Comparison of ENCODE assay signal across 9 mouse cellular contexts in the genomic region with DNA sequence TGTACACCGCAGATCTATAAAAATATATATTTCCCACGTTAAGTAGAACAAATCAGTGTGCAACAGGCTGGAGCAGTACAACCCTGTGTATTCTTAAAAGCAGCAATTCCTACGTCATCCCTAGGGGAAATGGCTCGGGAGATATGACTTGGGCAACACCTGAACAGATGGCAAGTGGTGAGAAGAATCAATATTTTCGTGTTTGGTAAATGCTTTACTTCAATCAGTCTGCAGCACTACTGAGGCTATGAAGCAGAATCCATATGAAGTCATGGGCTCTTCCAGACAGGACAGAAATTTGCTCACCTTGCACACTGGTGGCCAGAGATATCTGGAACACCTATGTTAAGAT. TPM values are rescaled to one million over a fixed set of nuclear protein-coding genes. Genes with fewer than 3 reads are reported as not detected.
DNase-seq lines count a peak whose midpoint lies in the region; ATAC-seq lines count a peak whose summit lies in the region.
"Had no signal": no experiment of that assay in that cellular context is flagged by ENCODE, and none has a peak within 500 bp of the region (broad histone marks: within the 10 kb centered on the region; RNA-seq: fewer than 3 reads in every experiment).

No protein-coding gene starts in this region.

- ATAC-seq in megakaryocyte, adult 5-6 weeks (ENCODE audit: poor library complexity, severe bottlenecking) = no peak; the same call in 1 of the 2 replicates
- ATAC-seq in limb, embryonic 13.5 days (ENCODE audit: low FRiP score, low read depth) = no peak
- 0 out of 2 replicates have a peak, but pooled peaks have one; percentile 24 for ATAC-seq in stomach, embryonic 14.5 days (ENCODE audit: insufficient number of reproducible peaks, insufficient read depth, low FRiP score, low read depth)

- H3K27me3 ChIP-seq in megakaryocyte, embryonic 14.5 days (replicated peaks) = peaks cover 3% of the 10 kb centered on the region
- 0 out of 2 replicates have a peak, but pooled peaks cover 9% of the 10 kb centered on the region for H3K27me3 ChIP-seq in forebrain, embryonic 10.5 days (ENCODE audit: poor library complexity, severe bottlenecking)
- no peaks in the 10 kb centered on the region for H3K27me3 ChIP-seq in limb, embryonic 13.5 days
- H3K27me3 ChIP-seq in stomach, embryonic 14.5 days (ENCODE audit: control insufficient read depth, insufficient read depth, low read length) = no peaks in the 10 kb centered on the region

- H3K4me3 ChIP-seq in megakaryocyte, embryonic 14.5 days (replicated peaks) = peak overlapping the region; percentile 94
- H3K4me3 ChIP-seq in forebrain, embryonic 10.5 days = peak overlapping the region; percentile 68
- peak overlapping the region; percentile 78 for H3K4me3 ChIP-seq in limb, embryonic 13.5 days
- peak overlapping the region; percentile 62 for H3K4me3 ChIP-seq in stomach, embryonic 14.5 days (ENCODE audit: low read depth, low read length)

- H3K9me3 ChIP-seq in megakaryocyte, embryonic 14.5 days = no peaks in the 10 kb centered on the region
- H3K9me3 ChIP-seq in forebrain, embryonic 10.5 days = no peaks in the 10 kb centered on the region
- no peaks in the 10 kb centered on the region for H3K9me3 ChIP-seq in limb, embryonic 13.5 days
- no peaks in the 10 kb centered on the region for H3K9me3 ChIP-seq in stomach, embryonic 14.5 days (ENCODE audit: control insufficient read depth, low read depth, low read length)

- WGBS in forebrain, embryonic 10.5 days = 15% methylated on average over 5 of the region's 5 CpGs
- whole genome bisulfite sequencing in limb, embryonic 13.5 days = 10% methylated on average over 5 of the region's 5 CpGs
- 5% methylated on average over 5 of the region's 5 CpGs for WGBS in stomach, embryonic 14.5 days

- DNase-seq in forebrain, embryonic 10.5 days (ENCODE audit: extremely low spot score, low spot score) = no peak
- no peak for DNase-seq in frontal cortex, postnatal 36 days (ENCODE audit: low spot score in 2 of 2)
- no peak for DNase-seq in adrenal gland, postnatal 10 days
- DNase-seq in right cerebral cortex, adult 2 months (ENCODE audit: low spot score in 2 of 2) = no peak

- peak overlapping the region; percentile 77 for H3K9ac ChIP-seq in limb, embryonic 13.5 days
- no peak overlapping the region for H3K9ac ChIP-seq in stomach, embryonic 14.5 days (replicated peaks; ENCODE audit: low read depth, low read length)

- peak overlapping the region; percentile 82 for H3K4me2 ChIP-seq in limb, embryonic 13.5 days (replicated peaks)
- H3K4me2 ChIP-seq in stomach, embryonic 14.5 days (replicated peaks; ENCODE audit: low read depth, low read length) = peak overlapping the region; percentile 61

- H3K36me3 ChIP-seq in megakaryocyte, embryonic 14.5 days (replicated peaks; ENCODE audit: low read length) = peaks cover 4% of the 10 kb centered on the region
- no peaks in the 10 kb centered on the region for H3K36me3 ChIP-seq in forebrain, embryonic 10.5 days (replicated peaks)
- H3K36me3 ChIP-seq in limb, embryonic 13.5 days = no peaks in the 10 kb centered on the region
- no peaks in the 10 kb centered on the region for H3K36me3 ChIP-seq in stomach, embryonic 14.5 days (ENCODE audit: control insufficient read depth, insufficient read depth, low read length)

- peaks cover 75% of the 10 kb centered on the region for H3K4me1 ChIP-seq in megakaryocyte, embryonic 14.5 days
- peaks cover 30% of the 10 kb centered on the region for H3K4me1 ChIP-seq in forebrain, embryonic 10.5 days
- peaks cover 23% of the 10 kb centered on the region for H3K4me1 ChIP-seq in limb, embryonic 13.5 days
- peaks cover 11% of the 10 kb centered on the region for H3K4me1 ChIP-seq in stomach, embryonic 14.5 days (ENCODE audit: control insufficient read depth, insufficient read depth, low read length)

- peak overlapping the region; percentile 82 for H3K27ac ChIP-seq in forebrain, embryonic 10.5 days
- H3K27ac ChIP-seq in limb, embryonic 13.5 days = no peak overlapping the region
- peak overlapping the region; percentile 35; the same call in 1 of the 2 replicates for H3K27ac ChIP-seq in stomach, embryonic 14.5 days (ENCODE audit: low read length)

RNA-seq across cellular contexts. Expression of gene Sft2d2, which starts 0.4 kb away (rescaled TPM):
- 1.7 TPM in 1 of 2 replicates, not detected in the other for polyA plus RNA-seq in megakaryocyte, embryonic 14.5 days (2012; ENCODE audit: insufficient read depth, low replicate concordance)
- total RNA-seq in megakaryocyte, adult 5-6 weeks (2015) = 36.7 and 40.6 TPM in 2 replicates
- 43.9 and 46.4 TPM in 2 replicates for total RNA-seq in megakaryocyte, adult 5-6 weeks (2017)
- 12.3 and 12.7 TPM in 2 replicates for polyA plus RNA-seq in forebrain, embryonic 10.5 days (2016; fragmentation: Nextera tagmentation; extraction: Ambion mirVana)
- 14.4 and 17.0 TPM in 2 replicates for polyA plus RNA-seq in limb, embryonic 13.5 days (2015; fragmentation: Nextera tagmentation; extraction: Ambion mirVana)
- polyA plus RNA-seq in stomach, embryonic 14.5 days (2014; fragmentation: Nextera tagmentation; extraction: Ambion mirVana) = 29.4 and 33.3 TPM in 2 replicates
- total RNA-seq in adrenal gland, postnatal 10 days (2021) = 10 to 100 TPM; 23.6 to 25.1 TPM

RNA-seq across cellular contexts. Expression of gene Tbx19, which starts 34.1 kb away (rescaled TPM):
- 0.30 TPM in 1 of 2 replicates, not detected in the other for polyA plus RNA-seq in megakaryocyte, embryonic 14.5 days (2012; ENCODE audit: insufficient read depth, low replicate concordance)
- total RNA-seq in megakaryocyte, adult 5-6 weeks (2015) = not detected in 2 replicates
- total RNA-seq in megakaryocyte, adult 5-6 weeks (2017) = not detected in 2 replicates
- polyA plus RNA-seq in forebrain, embryonic 10.5 days (2016; fragmentation: Nextera tagmentation; extraction: Ambion mirVana) = not detected in 2 replicates
- polyA plus RNA-seq in limb, embryonic 13.5 days (2015; fragmentation: Nextera tagmentation; extraction: Ambion mirVana) = not detected in 2 replicates
- not detected in 2 replicates for polyA plus RNA-seq in stomach, embryonic 14.5 days (2014; fragmentation: Nextera tagmentation; extraction: Ambion mirVana)
- total RNA-seq in adrenal gland, postnatal 10 days (2021) = not detected
- total RNA-seq: monocyte, adult 5-6 weeks had no signal

RNA-seq across cellular contexts. Expression of gene Tiprl, which starts 42.2 kb away (rescaled TPM):
- 2.5 and 21.2 TPM in 2 replicates for polyA plus RNA-seq in megakaryocyte, embryonic 14.5 days (2012; ENCODE audit: insufficient read depth, low replicate concordance)
- total RNA-seq in megakaryocyte, adult 5-6 weeks (2015) = 25.7 and 25.8 TPM in 2 replicates
- total RNA-seq in megakaryocyte, adult 5-6 weeks (2017) = 49.6 and 52.0 TPM in 2 replicates
- polyA plus RNA-seq in forebrain, embryonic 10.5 days (2016; fragmentation: Nextera tagmentation; extraction: Ambion mirVana) = 93.1 and 98.9 TPM in 2 replicates
- polyA plus RNA-seq in limb, embryonic 13.5 days (2015; fragmentation: Nextera tagmentation; extraction: Ambion mirVana) = 97.3 and 107 TPM in 2 replicates
- 86.7 and 97.6 TPM in 2 replicates for polyA plus RNA-seq in stomach, embryonic 14.5 days (2014; fragmentation: Nextera tagmentation; extraction: Ambion mirVana)
- total RNA-seq in adrenal gland, postnatal 10 days (2021) = 10 to 100 TPM; 51.6 to 61.5 TPM
